Mouse (Mus musculus): ENCODE measurements around the gene Cdk5rap3.
A peak's percentile ranks its signal among the peaks of the same experiment; 100 is the strongest.

Cdk5rap3 gene

DNA sequence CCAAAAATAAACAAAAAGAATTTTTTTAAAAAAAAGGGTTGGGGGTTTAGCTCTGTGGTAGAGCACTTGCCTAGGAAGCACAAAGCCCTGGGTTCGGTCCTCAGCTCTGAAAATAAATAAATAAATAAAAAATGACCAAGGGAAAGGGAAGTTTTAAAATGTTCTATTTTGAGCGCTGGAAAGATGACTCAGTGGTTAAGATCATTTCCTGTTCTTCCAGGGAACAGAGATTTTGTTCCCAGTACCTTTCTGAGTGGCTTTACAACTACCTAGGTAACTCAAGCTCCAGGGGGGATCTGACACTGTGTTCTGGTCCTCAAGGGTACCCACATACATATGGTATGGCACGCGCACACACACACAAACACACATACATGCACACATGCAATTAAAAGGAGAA, 20.4 kb downstream of the Cdk5rap3 start:
- DNase-seq = no peak

DNA sequence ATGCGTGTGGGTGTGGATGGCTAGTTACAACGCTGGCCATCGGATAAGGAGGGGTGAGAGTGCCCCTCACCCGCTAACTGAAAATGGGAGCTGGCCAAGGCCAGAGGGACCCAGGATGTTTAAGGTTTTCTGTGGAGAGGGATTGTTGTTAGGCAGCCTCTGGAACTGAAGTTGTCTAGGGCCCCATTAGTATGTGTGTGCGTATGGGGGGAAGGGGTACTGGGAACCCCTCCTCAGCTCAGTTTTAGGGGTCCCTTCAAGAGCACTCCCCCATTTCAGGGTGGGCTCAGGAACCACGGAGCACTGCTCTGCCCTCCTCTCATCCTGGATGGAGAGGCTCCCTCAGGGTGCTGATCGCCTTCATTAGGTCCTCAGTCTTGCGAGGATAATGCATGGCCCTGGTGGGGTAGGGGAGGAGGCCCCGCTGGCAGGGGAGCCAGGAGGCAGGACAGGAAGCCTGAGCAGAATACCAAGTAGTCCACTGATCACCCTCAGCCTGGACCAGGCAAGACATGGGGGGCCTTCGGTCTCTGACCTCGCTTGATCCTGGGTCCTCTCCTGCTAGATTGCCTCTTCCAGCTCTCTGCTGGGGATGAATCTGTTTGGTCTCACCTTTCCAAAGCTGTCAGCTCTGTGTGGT, 23.0 kb downstream of the Cdk5rap3 start:
- DNase-seq = no peak

DNA sequence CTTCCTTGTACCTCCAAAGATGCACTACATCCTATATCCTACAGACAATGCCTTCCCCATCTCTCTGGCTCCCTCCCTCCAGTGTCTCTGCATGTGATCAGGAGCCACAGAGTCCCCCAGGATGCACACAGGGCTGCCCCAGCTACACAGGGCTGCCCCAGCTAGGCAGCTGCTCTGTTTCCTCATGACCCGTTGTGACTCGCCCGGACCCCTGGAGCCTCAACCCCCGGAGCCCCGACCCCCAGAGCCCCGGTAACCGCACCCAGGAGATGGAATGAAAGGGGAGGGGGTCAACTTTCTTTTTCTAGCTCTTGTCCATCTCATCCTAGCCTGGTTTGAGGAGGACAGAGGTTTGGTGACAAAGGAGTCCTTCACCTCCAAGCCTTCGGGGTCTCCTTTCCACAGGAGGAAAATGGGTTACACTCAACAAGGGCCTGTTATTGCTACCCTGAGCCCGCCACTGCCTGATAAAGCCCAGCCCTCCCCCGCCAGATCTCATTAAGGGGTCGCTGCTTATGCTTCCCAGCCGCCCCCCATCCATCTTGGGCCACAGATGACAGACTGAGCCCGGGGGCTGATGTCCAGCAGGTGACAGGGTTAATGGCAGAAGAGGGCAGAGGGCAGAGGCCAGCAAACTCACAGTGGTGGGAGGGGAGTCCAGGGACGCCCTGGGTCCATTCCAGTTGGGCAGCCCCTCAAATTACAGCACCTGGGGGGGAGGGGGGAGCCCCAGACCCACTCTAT, 24.3 kb downstream of the Cdk5rap3 start:
- DNase-seq = no peak

DNA sequence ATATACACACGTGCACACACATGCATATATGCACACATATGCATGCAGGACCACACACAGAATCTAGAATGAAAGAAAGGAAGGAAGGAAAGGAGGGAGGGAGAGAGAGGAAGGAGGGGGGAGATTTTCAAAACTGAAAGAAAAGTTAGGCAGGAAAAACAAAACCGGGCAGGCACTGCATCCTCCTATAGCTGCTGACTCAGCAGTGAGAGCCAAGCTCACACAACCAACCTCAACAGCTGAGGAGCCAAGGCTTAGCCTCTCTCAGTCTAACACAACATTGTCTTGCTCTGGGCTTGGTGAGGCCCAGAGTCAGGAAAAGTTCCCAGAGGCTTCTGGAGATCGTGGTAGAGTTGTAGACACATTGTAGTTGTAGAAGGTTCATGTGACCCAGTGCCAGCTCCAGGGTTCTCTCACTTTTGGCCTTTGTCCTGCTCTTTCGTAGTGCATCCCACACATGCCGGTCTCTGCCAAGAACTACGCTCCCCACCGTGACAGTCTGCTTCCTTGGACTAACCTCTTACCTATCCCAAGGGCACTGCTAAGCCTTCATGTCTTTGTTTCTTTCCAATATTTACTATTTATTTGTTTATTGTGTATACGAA, 29.3 kb downstream of the Cdk5rap3 start:
- DNase-seq = no peak

DNA sequence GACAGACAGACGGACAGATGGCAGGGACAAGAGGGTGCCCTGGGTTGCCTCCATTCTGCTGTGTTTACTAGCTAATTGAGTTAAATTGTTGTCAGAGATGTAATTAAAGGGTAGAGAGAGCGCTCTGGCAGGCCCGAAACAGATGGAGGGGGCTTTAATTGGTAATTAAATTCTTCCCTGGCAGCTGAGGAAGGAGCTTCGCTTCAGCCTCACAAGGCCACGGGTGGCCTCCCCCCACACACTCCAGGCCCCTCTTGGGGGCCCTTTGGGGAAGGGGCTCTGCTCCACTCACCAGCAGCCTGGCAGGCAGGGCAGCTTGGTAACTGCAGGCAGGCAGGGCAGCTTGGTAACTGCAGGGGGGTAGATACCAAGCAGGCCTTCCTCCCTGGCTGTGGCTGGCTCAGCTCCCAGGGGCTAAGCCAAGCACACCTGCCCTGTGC, 30.4 kb downstream of the Cdk5rap3 start:
- DNase-seq = no peak

DNA sequence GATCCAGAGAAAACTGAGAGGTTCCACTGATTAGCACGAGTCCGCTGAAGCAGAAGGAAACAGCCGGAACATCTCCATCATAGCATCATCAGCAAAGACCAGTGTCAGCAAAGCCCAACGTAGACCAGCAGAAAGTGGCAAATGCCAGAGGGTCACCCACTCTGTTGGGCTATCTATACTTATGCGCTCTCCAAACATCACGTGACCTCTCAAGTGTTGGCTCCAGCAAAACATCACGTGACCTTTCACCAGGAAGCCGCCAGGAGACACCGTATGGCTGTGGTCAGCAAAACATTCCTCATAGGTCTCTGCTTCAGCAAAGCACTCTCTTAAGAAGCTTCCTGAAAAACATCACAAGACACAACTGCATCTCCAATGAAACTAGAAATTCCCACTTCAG, 36.0 kb downstream of the Cdk5rap3 start:
- DNase-seq = no peak

DNA sequence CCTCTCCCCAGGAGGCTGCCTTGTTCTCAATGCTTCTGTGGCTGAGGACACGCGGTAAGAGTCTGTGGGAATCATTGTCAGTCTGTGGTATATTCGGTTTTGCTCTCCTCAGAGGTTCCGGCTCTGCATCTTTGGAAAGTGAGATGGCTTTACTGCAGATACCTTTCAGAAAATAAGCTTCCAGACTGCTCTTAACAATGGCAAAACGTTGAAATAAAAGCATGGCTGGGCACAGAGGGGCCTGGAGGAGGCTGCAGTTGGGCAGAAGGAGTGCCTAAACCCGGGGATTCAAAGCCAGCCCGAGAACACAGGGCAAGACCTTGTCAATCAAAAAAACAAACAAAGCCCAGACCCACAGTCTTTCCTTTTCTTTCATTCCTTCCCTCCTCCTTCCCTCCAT, 36.9 kb downstream of the Cdk5rap3 start:
- DNase-seq = no peak

DNA sequence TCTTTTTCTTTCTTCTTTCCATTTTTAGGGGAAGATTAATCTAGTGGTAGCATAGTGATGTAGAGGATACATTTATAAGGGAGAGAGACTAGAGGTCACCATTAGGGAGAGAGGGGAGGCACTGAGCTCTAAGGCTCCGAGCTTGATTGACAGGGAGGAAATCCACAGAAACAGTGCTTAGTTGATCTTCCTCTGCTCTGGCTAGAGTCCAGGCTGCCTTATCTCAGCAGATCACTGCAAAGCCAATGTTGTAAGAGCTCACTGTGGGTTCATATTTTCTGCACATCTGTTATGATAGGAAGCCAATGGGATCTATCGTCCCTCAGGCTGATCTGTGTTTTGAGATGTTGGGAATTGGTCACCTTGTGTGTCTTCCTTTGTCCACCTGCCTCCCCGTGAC, 37.6 kb downstream of the Cdk5rap3 start:
- no peak for DNase-seq

DNA sequence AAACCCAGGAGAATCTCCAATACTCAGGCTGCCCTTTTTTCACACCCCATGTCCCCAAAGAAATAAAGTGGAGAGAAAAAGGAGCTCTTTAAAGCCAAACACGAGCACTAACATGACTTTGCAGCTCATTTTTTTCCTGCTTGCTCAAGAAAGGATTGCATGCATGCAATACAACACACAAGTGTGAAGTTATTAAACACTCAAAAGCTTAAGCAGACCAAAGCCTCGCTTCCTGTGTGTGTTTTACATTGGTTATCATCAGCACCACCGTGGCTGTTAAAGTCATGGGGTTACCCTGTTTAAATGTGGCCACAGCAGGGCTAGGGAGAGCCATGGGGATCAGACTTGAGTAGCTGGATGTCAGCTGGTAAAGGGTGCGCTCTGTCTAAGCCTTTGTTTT, 39.2 kb downstream of the Cdk5rap3 start:
- no peak for DNase-seq

DNA sequence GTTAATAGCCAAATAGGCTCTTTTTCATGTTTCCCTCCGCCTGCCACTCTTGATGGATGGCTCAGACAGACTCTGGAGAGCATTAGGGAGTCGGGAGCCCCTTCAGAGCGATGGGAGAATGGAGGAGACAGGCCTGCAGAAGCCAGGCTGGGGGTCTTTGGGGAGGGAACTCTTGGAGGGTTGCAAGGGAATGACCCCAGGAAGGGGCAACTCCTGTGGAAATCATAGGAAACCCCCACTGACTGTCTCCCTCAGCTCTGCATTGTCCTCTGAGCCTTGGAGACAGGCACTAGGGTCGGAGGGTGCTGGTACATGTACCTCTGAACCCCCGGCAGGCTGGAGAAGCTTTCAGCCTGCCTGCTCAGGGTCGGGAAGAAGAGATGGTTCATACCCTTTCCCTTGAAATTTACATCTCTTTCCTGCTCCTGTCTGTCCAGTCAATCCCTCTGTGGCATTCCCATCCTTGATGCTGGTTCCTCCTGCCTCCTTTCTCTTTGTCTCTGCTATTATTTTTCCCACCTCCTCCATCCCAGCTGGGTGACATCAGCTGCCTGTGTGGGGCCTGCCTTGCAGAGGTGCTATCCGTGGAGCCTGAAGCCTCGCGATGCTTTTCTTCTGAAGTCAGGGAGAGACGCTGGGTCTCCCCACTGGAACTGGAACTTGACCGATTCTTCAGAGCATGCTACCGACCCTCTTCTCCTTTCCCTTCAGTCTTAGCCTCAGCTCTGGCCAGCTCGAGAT, 39.8 kb downstream of the Cdk5rap3 start:
- DNase-seq = no peak

DNA sequence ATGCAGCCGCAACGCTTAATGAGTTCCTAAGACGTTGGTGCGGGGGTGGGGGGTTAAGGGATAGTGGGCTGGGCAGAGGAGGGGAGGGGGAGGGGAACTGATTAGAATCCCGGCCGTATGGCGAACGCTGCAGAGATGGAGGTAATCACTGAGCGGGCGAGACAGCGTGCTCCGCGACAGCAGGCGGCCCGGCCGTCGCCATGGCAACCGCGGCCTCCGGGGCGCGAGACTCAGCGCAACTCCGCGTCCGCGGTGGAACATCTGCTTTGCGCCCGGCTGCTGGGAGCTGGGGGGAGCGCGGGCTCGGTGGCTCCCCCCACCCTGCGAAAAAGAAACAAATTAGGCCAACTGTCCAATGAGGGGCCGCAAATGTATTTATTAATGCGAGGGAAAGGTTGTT, 40.6 kb downstream of the Cdk5rap3 start:
- DNase-seq = peak; percentile 87

DNA sequence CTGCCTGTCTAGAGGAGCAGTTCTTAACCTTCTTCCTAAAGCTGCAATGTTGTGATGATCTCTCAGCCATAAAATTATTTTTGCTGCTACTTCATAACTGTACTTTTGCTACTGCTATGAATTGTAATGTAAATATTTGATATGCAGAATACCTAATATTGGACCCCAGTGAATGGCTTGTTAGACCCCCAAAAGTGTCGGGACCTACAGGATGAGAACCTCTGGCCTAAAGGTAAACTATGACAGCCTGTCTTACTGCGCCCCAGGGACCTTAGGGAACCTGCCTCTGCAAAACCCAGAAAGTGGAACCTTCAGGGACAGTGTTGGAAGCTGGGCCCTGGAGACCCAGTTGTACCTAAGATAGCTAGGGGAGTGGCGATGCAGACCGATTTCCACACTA, 41.0 kb downstream of the Cdk5rap3 start:
- no peak for DNase-seq

DNA sequence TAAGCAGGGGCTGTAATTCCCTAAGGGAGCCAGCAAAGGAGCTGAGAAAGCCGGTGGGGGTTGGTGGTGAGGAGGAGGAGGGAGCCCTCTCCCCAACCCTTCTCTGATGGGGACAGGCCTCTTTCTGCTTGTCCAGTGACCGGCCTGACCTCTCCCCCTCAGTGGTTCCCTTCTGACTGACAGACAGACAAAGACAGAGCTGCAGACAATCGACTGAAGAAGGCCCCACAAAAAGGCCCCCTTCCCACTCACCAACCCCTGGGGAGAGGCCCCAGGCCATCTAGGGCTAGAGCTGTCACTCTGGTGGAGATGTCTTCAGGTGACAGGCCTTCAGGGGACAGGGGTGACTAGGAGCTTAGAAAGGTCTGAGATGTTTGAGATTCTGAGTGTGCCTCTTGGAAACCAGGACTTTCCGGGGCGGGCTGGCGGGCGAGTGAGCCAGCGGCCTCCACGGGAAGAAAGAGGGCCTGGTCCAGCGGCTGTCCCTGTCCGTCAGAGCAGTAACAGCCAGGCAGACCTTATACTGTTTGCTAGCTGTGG, 42.6 kb downstream of the Cdk5rap3 start:
- no peak for DNase-seq

DNA sequence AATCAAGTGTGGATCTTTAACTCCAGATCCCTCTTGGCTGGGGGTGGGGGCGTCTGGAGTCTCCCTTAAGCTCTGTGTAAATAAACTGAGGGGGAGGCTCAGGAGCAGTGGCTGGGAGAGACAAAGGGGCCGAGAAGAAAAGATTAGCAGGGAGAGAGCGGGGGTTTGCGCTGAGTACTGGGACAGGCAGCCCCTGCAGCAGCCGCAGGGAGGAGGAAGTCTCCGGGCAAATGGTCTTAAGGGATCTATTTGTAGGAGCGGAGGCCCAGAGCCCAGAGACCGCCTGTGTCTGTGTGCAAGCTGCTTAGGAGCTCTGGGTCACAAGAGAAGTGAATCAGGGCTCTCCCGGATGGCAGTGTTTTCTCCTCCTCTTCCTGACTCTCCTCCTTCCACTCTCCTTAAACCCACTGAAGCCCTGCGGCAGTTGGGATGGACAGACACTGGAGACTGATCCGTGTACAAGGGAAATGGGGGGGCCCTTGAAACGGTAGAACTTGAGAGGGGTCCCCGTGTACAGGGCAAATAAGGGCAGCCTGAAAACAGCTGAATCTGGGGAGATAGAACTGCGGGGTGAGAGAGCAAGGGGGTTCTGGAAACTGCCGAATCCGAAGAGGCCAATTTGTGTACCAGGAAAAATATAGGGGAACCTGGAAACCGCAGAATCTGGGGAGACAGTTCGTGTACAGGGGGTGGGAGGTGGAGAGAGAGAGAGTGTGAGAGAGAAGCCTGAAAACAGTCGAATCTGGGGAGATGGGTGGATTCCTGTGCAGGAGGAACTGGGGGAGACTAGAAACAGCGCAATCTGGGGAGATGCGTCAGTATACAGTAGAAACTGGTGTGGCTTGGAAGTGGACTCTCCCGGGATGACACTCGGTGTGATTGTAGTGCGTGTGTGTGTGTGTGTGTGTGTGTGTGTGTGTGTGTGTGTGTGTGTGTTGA, 43.6 kb downstream of the Cdk5rap3 start:
- peak; percentile 60 for DNase-seq

DNA sequence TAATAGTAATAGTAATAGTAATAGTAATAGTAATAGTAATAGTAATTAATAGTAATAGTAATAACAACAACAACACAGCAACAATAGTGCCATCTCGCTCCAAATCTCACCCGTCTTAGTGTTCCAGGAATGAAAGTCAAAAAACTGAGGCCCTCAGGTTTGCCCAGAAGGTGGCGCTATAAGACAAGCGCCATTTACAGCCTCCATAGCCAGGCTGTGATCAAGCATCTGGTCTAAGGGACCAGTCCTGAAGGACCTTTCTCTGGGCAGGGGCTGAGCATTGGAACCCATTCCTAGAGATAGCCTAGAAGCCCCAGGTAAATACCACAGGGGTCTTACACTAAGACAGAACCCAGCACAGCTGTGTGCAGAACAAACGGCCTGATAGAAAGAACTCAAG, 49.1 kb downstream of the Cdk5rap3 start:
- peak; percentile 53 for DNase-seq

DNA sequence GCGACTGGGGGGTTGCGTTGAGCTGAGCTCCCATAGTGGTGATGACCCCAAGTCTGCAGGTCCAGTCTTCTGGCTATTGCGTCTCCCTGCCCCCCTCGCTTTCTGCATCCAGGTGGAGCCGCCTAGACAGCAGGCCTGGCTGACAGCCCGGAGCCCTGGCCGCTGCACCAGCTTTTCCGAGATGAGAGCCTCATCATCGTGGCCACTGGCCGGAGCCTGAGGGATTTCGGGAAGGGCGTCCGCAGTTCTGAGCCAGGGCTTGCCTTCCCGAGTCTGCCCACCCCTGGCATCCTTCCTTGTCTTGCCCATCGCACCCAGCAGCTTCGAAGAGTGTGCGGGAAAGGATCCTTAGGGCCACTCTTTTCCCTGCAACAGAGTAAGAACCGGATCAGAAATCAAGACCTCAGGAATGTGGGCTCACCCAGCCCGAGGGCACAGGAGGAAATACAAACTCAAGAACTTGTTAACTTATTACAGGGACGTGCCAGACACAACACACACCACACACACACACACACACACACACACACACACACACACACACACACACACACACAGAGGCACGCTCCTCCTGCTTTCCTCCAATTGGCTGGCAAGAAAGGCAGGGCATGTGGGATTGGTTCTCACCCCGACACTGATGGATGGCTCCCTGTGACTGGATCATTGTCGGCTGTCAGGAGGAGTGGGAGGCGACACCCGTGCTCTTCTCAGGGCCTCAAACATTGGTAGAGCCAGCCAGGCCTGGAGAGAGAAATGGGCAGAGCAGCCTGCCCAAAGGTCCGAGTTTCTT, 52.9 kb downstream of the Cdk5rap3 start:
- DNase-seq = peak; percentile 49

DNA sequence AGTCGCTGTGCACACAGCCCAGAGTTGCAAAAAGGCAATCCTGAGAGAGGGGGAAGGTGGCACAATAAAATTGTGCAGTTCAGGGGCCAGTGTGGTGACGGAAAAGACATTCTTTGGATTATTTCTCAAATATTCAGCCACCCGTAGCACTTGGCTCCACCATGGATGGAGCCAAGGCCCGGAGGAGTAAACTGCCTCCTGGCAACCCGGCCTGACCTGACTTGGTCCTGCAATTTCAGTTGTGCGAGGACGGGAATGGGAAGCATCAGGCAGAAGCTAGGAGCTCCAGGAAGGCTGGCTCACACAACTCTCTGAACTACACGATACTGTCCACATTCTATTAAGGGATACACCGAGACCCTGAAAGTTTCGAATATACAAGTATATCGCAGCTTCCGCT, 53.8 kb downstream of the Cdk5rap3 start:
- DNase-seq = no peak

DNA sequence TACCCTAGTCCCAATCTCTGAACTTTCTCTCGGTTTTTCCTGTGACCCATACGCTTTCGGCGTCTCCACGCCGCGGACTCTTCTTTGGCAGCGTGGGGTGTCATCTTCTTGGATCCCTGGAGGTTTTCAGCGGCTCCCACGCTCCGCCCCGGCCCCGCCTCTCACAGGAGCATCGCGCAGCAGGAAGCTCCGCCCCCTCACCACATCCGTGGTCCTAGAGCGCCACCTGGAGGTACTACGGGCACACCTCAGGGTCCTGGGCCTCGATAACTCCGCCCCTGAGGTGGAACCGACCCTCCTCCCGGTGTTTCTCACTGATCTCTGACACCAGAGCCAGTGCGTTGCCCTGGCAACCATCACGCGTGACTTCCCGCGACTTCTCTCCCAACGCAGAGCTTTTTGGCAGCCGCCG, 54.4 kb downstream of the Cdk5rap3 start:
- DNase-seq = peak; percentile 90

DNA sequence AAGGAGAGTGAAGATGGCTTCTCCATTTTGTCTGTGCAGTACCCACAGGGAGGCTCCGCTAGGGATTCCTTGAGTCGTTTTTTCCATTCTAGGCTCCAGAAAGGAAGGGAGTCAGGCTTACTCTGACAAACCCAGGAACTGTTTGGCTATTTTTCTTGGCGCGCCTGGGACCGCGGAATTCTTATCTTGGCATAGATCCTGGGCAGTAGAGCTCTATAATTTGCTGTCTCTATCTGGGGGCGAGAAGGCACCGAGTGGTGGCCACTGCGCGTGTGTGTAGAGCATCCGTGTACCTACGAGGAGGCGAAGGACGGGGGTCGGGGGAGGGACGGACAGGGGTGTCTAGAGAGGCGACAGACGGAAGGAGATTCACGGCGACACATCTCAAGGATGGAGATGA, 54.9 kb downstream of the Cdk5rap3 start:
- DNase-seq = no peak

DNA sequence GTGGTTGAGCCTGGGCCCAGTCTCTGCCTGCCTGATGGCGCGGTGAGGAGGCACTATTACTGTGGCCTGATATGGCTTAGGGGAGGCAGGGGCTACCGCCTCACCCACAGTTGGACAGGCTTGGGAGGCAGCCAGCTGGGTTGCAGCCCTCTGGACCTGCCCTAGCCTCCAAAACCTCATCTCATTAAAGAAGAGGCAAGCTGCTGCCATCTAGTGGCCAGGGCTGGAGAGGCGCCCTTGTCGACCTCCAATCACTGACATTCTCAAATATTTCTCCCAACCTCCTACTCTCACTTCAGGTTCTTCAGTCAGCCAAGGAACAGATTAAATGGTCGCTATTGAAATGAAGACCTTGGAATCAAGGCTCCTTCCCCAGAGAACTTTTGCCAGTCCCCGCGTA, 55.7 kb downstream of the Cdk5rap3 start:
- DNase-seq = peak; percentile 62

DNA sequence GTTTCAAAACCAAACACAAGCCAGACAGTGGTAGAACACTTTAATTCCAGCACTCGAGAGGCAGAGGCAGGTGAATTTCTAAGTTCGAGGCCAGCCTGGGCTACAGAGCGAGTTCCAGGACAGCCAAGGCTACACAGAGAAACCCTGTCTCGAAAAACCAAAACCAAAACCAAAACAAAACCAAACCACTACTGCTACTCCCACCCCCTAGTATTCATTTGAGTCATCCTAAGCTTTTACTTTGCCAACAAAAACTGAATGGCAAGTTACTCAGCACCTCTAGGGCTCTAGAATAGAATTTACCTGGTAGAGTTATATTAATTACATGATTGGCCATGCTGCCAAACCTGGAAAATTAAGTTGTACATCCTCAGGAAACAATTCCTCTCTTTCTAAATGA, 56.7 kb downstream of the Cdk5rap3 start:
- DNase-seq = no peak
